Mouse (Mus musculus) lung, postnatal 0 days (tissue): ENCODE measurements around the gene Mpc2. TPM values are rescaled to one million over a fixed set of nuclear protein-coding genes. Genes with fewer than 3 reads are reported as not detected.

Source experiments
- ATAC-seq: fragments of 200-750 bp; cut with Nextera tagmentation; 2 replicates; pipeline ENCODE4 v1.8.0; 2017; ENCODE audit warnings: moderate library complexity
- DNase-seq: peaks from one replicate; pipeline ENCODE4 v3.0.0-alpha.2; 2016; ENCODE audit warnings: low spot score
- H3K27ac ChIP-seq: fragments of 300-500 bp; sonication (generic); 2 replicates; pipeline ENCODE4 v1.5.1; 2014; ENCODE audit warnings: antibody characterized with exemption, mild to moderate bottlenecking, low read length, mixed read lengths
- H3K27me3 ChIP-seq: fragments of 300-500 bp; sonication (generic); replicated peaks from 2 replicates; pipeline ENCODE4 v1.6.1; 2014; ENCODE audit warnings: low read length, mixed read lengths; ENCODE audit not compliant: insufficient read depth
- H3K36me3 ChIP-seq: fragments of 300-500 bp; sonication (generic); 2 replicates; pipeline ENCODE4 v1.6.1; 2014; ENCODE audit warnings: low read length, mixed read lengths; ENCODE audit not compliant: insufficient read depth
- H3K4me1 ChIP-seq: fragments of 300-500 bp; sonication (generic); 2 replicates; pipeline ENCODE4 v1.6.1; 2014; ENCODE audit warnings: antibody characterized with exemption, low read depth, low read length, mixed read lengths; ENCODE audit not compliant: insufficient read depth
- H3K4me2 ChIP-seq: fragments of 300-500 bp; sonication (generic); replicated peaks from 2 replicates; pipeline ENCODE4 v1.6.1; 2014; ENCODE audit warnings: low read depth, mild to moderate bottlenecking, low read length, moderate library complexity, mixed read lengths
- H3K4me3 ChIP-seq: fragments of 300-500 bp; sonication (generic); 2 replicates; pipeline ENCODE4 v1.5.1; 2014; ENCODE audit warnings: low read depth, low read length
- H3K9ac ChIP-seq: fragments of 300-500 bp; sonication (generic); replicated peaks from 2 replicates; pipeline ENCODE4 v1.6.1; 2014; ENCODE audit warnings: low read depth, mild to moderate bottlenecking
- H3K9me3 ChIP-seq: fragments of 300-500 bp; sonication (generic); 2 replicates; pipeline ENCODE4 v1.6.1; 2016; ENCODE audit warnings: low read length, mixed read lengths
- CTCF ChIP-seq: IDR thresholded peaks from 2 replicates; pipeline ENCODE4 v1.5.1; 2016; ENCODE audit warnings: antibody characterized with exemption, mild to moderate bottlenecking
- EP300 ChIP-seq: IDR thresholded peaks from 2 replicates; pipeline ENCODE4 v1.6.1; 2016; ENCODE audit warnings: antibody characterized with exemption, mild to moderate bottlenecking, control low read depth
- WGBS: fragments of 180-500 bp; shearing (Covaris S2); extraction: QIAGEN DNeasy Blood & Tissue Kit; methylation state at CpG from one replicate; pipeline ENCODE4 v1.1.7; 2014; 5-methylcytosine and 5-hydroxymethylcytosine counted together
- polyA plus RNA-seq: library from polyadenylated mRNA; unstranded; fragments of >200 nt; fragmentation: Nextera tagmentation; extraction: Ambion mirVana; gene quantifications from 2 replicates; pipeline ENCODE4 v1.2.1, GENCODE M21; 2015

Mpc2 gene
- polyA plus RNA-seq, 1 experiment from 2014 or later = 225 TPM

- no peak overlapping the region for H3K9ac ChIP-seq
- no peaks in the 10 kb centered on the region for H3K36me3 ChIP-seq
- DNase-seq = no peak
- 0 out of 2 replicates have a peak overlapping the region, but pooled peaks have one; percentile 5 for H3K4me2 ChIP-seq
- H3K4me3 ChIP-seq = no peak overlapping the region
- no peak for ATAC-seq
- no peak for TF ChIP-seq EP300
- H3K9me3 ChIP-seq = no peaks in the 10 kb centered on the region
- H3K4me1 ChIP-seq = peaks cover 4% of the 10 kb centered on the region; the same call in 1 of the 2 replicates
- H3K27me3 ChIP-seq = no peaks in the 10 kb centered on the region
- WGBS = 47% methylated on average over 1 of the region's 1 CpGs
- no peak overlapping the region for H3K27ac ChIP-seq
These were observed 2.4 kb downstream of the Mpc2 start for GRCm38 (mm10) chr1:165462861-165463260.

GRCm38 (mm10) chr1:165464574-165464973, 4.1 kb downstream of the Mpc2 start:
- H3K36me3 ChIP-seq = no peaks in the 10 kb centered on the region
- ATAC-seq (no peak), DNase-seq (peak; percentile 73)
- no peak overlapping the region for H3K4me3 ChIP-seq
- no peak overlapping the region for H3K4me2 ChIP-seq
- H3K27ac ChIP-seq = no peak overlapping the region
- no peaks in the 10 kb centered on the region for H3K9me3 ChIP-seq
- no peak overlapping the region for H3K9ac ChIP-seq
- TF ChIP-seq EP300 (0 out of 2 replicates have a peak, but pooled peaks have one; percentile 36), CTCF (no peak)
- peaks cover 4% of the 10 kb centered on the region; the same call in 1 of the 2 replicates for H3K4me1 ChIP-seq
- H3K27me3 ChIP-seq = no peaks in the 10 kb centered on the region
- 34% methylated on average over 3 of the region's 3 CpGs for WGBS

GRCm38 (mm10) chr1:165468971-165469370, 8.5 kb downstream of the Mpc2 start:
- H3K27ac ChIP-seq = no peak overlapping the region
- TF ChIP-seq CTCF = no peak
- TF ChIP-seq EP300 = no peak
- H3K4me2 ChIP-seq = no peak overlapping the region
- H3K4me3 ChIP-seq = no peak overlapping the region
- no peaks in the 10 kb centered on the region for H3K36me3 ChIP-seq
- peaks cover 6% of the 10 kb centered on the region; the same call in 1 of the 2 replicates for H3K4me1 ChIP-seq
- H3K9ac ChIP-seq = no peak overlapping the region
- DNase-seq = no peak
- ATAC-seq = no peak
- H3K27me3 ChIP-seq = no peaks in the 10 kb centered on the region
- no peaks in the 10 kb centered on the region for H3K9me3 ChIP-seq

- no peak overlapping the region for H3K9ac ChIP-seq
- no peak overlapping the region for H3K4me3 ChIP-seq
- no peak for DNase-seq
- H3K4me1 ChIP-seq = peaks cover 5% of the 10 kb centered on the region; the same call in 1 of the 2 replicates
- no peak overlapping the region for H3K27ac ChIP-seq
- no peak overlapping the region for H3K4me2 ChIP-seq
- no peaks in the 10 kb centered on the region for H3K9me3 ChIP-seq
- no peak for ATAC-seq
- H3K36me3 ChIP-seq = no peaks in the 10 kb centered on the region
- no peaks in the 10 kb centered on the region for H3K27me3 ChIP-seq
- TF ChIP-seq EP300 (no peak), CTCF (no peak)
These were observed 9.3 kb downstream of the Mpc2 start for GRCm38 (mm10) chr1:165469717-165470116.

- no peak for ATAC-seq
- H3K27ac ChIP-seq = 0 out of 2 replicates have a peak overlapping the region, but pooled peaks have one; percentile 6
- WGBS = 61% methylated on average over 1 of the region's 1 CpGs
- H3K4me3 ChIP-seq = no peak overlapping the region
- H3K9me3 ChIP-seq = no peaks in the 10 kb centered on the region
- H3K27me3 ChIP-seq = no peaks in the 10 kb centered on the region
- H3K9ac ChIP-seq = no peak overlapping the region
- peaks cover 2% of the 10 kb centered on the region; the same call in 1 of the 2 replicates for H3K4me1 ChIP-seq
- TF ChIP-seq EP300 (no peak), CTCF (no peak)
- DNase-seq = no peak
- no peaks in the 10 kb centered on the region for H3K36me3 ChIP-seq
- no peak overlapping the region for H3K4me2 ChIP-seq
These were observed 11.1 kb downstream of the Mpc2 start for GRCm38 (mm10) chr1:165471490-165471889.

- 81% methylated on average over 8 of the region's 8 CpGs for WGBS
- TF ChIP-seq EP300 (no peak), CTCF (no peak)
These were observed 24.3 kb downstream of the Mpc2 start, which contains the start of gene Adcy10 for GRCm38 (mm10) chr1:165484688-165485233. Adcy10 (plus strand) TSS chr1:165485183.

More at GRCm38 (mm10) chr1:165484688-165485233, 24.3 kb downstream of the Mpc2 start, which contains the start of gene Adcy10:
- Histone ChIP-seq H3K4me3 (no peak within 1 kb of the TSS), H3K9me3 (no peaks in the 10 kb centered on the region), H3K27ac (no peak within 1 kb of the TSS), H3K27me3 (no peaks in the 10 kb centered on the region), H3K4me2 (no peak within 1 kb of the TSS), H3K4me1 (no peaks in the 10 kb centered on the region), H3K36me3 (peaks cover 9% of the 10 kb centered on the region; the same call in 1 of the 2 replicates), H3K9ac (no peak within 1 kb of the TSS)
- ATAC-seq (no peak), DNase-seq (peak; percentile 32)
